Mouse (Mus musculus) myocyte (in vitro differentiated cells): ENCODE measurements around the gene Capn5. TPM values are rescaled to one million over a fixed set of nuclear protein-coding genes. Genes with fewer than 3 reads are reported as not detected.

Source experiments
- H3K27me3 ChIP-seq: one replicate; pipeline ENCODE4 v1.6.1; 2011; ENCODE audit not compliant: control insufficient read depth, insufficient read depth, insufficient read length
- H3K36me3 ChIP-seq: one replicate; pipeline ENCODE4 v1.6.1; 2011; ENCODE audit not compliant: control insufficient read depth, insufficient read depth
- H3K4me2 ChIP-seq: one replicate; pipeline ENCODE4 v1.6.1; 2011; ENCODE audit warnings: low read depth, control low read depth
- H3K4me3 ChIP-seq: one replicate; pipeline ENCODE4 v1.5.1; 2011; ENCODE audit warnings: mild to moderate bottlenecking, control low read depth, moderate library complexity
- H3K79me2 ChIP-seq: one replicate; pipeline ENCODE4 v1.6.1; 2011; ENCODE audit not compliant: control insufficient read depth, insufficient read depth
- H3ac ChIP-seq: one replicate; pipeline ENCODE4 v1.6.1; 2011; ENCODE audit not compliant: control insufficient read depth, insufficient read length
- CEBPB ChIP-seq: IDR thresholded peaks from 2 replicates; pipeline ENCODE4 v1.6.1; 2011; ENCODE audit warnings: mild to moderate bottlenecking, moderate library complexity; ENCODE audit not compliant: poor library complexity, insufficient read depth, severe bottlenecking
- E2F4 ChIP-seq: IDR thresholded peaks from one replicate; pipeline ENCODE4 v1.6.1; 2011; ENCODE audit warnings: mild to moderate bottlenecking, control low read depth, moderate library complexity; ENCODE audit not compliant: insufficient read depth
- MAX ChIP-seq: IDR thresholded peaks from one replicate; pipeline ENCODE4 v1.6.1; 2011; ENCODE audit warnings: low read depth, mild to moderate bottlenecking, control low read depth
- MYOD1 ChIP-seq, 3 experiments: IDR thresholded peaks; one replicate each; pipeline ENCODE4 v1.6.1; 2011; ENCODE audit warnings: control low read depth in 2 of 3, low read depth in 2 of 3, mild to moderate bottlenecking in 2 of 3, moderate library complexity in 1 of 3; ENCODE audit not compliant: insufficient read length in 2 of 3, control insufficient read depth in 1 of 3
- MYOG ChIP-seq, 3 experiments: IDR thresholded peaks; one replicate each; pipeline ENCODE4 v1.6.1; 2011; ENCODE audit warnings: control low read depth in 2 of 3, low read depth in 2 of 3, mild to moderate bottlenecking in 2 of 3; ENCODE audit not compliant: insufficient read length in 2 of 3, control insufficient read depth in 1 of 3, insufficient read depth in 1 of 3
- POLR2A ChIP-seq: IDR thresholded peaks from one replicate; pipeline ENCODE4 v1.6.1; 2011; ENCODE audit warnings: low read depth, mild to moderate bottlenecking, control low read depth, moderate library complexity; ENCODE audit not compliant: insufficient read length
- POLR2AphosphoS2 ChIP-seq: IDR thresholded peaks from one replicate; pipeline ENCODE4 v1.6.1; 2011; ENCODE audit warnings: low read depth, control low read depth; ENCODE audit not compliant: insufficient read length
- REST ChIP-seq: IDR thresholded peaks from one replicate; pipeline ENCODE4 v1.6.1; 2011; ENCODE audit warnings: mild to moderate bottlenecking, control low read depth, moderate library complexity; ENCODE audit not compliant: insufficient read depth, insufficient read length
- SRF ChIP-seq: IDR thresholded peaks from one replicate; pipeline ENCODE4 v1.6.1; 2011; ENCODE audit warnings: low read depth; ENCODE audit not compliant: control insufficient read depth, insufficient read length
- TCF12 ChIP-seq: IDR thresholded peaks from one replicate; pipeline ENCODE4 v1.6.1; 2011; ENCODE audit warnings: mild to moderate bottlenecking, control low read depth; ENCODE audit not compliant: poor library complexity, insufficient read depth, severe bottlenecking
- TCF3 ChIP-seq: IDR thresholded peaks from one replicate; pipeline ENCODE4 v1.6.1; 2011; ENCODE audit warnings: low read depth, control low read depth; ENCODE audit not compliant: insufficient read length
- USF1 ChIP-seq: IDR thresholded peaks from one replicate; pipeline ENCODE4 v1.6.1; 2011; ENCODE audit warnings: low read depth, mild to moderate bottlenecking, control low read depth, moderate library complexity
- polyA plus RNA-seq: library from polyadenylated mRNA; unstranded; fragments of >200 nt; fragmentation: generic; extraction: Trizol; gene quantifications from one replicate; pipeline ENCODE4 v1.2.1, GENCODE M21; 2012; ENCODE audit warnings: missing spikeins

Gene Capn5
- 6.2 TPM for polyA plus RNA-seq

DNA sequence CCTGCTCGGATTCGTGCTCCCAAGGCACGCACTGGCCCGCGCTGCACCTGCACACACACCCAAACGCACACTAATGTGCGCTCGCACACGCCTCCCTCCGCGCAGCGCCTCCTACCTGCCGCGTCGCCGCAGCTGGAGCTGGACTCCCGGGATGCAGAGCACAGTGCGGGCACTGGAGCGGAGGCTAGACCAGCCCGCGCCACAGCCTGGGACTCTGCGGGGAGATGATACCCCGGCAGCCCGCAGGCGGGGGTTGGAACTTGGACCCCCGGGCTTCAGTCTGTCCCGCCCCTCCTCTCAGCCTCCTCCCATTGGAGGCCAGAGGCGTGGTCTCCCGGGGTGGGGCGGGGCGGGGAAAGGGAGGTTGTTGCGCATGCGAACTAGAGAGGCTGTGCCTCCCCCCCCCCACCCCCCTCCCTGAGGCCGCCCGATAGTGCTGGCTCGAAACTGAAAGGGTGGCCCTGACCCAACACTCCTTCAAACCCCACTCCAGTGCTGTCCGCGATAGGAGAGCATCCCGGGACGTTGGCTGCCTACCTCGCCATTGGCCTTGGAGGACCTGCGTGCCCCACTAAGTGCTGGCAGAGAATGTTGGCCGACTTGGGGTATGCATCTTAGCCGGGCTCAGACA, at the start of gene Capn5:
Gene Capn5, minus strand, starts transcription at position 346 of the 631 bp plus-strand sequence.
- Histone ChIP-seq H3ac (peak within 1 kb of the TSS; percentile 69), H3K4me2 (peak within 1 kb of the TSS; percentile 67), H3K79me2 (no peaks in the 10 kb centered on the region), H3K4me3 (peak within 1 kb of the TSS; percentile 37), H3K36me3 (no peaks in the 10 kb centered on the region), H3K27me3 (no peaks in the 10 kb centered on the region)
- no peak for TF ChIP-seq MYOG (IDR thresholded peaks at IDR 0.05; ENCODE audit: control insufficient read depth in 1 of 3, insufficient read depth in 1 of 3, insufficient read length in 2 of 3, low read depth in 2 of 3)
- TF ChIP-seq POLR2AphosphoS2: peak; percentile 25
- TF ChIP-seq POLR2A: peak; percentile 20

DNA sequence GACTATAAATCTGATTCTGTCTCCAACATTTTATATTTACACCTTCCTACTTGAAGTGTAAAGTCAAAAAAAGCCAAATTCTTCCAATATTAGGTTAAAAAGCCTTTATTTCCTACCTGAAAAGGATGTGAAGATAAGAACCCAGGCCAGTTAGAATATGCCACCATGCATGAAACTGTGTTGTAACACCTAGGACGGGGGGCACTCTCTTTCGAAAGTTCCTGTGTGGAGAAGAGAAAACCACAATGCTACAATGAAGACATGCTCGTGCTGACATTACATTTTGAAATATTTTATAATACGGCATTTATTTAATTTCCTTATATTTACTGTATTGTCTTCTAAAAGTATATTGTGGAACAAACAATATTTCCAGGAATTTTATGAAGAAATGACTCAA, 45.7 kb upstream of the Capn5 start:
- Histone ChIP-seq H3K36me3 (no peaks in the 10 kb centered on the region), H3K27me3 (no peaks in the 10 kb centered on the region), H3K4me3 (no peak overlapping the region), H3ac (no peak overlapping the region), H3K79me2 (no peaks in the 10 kb centered on the region), H3K4me2 (no peak overlapping the region)
- no peak for TF ChIP-seq SRF
- TF ChIP-seq POLR2A: no peak
- TF ChIP-seq USF1: no peak
- no peak for TF ChIP-seq TCF12
- TF ChIP-seq TCF3: no peak
- no peak for TF ChIP-seq CEBPB
- no peak for TF ChIP-seq MAX
- no peak for TF ChIP-seq E2F4
- no peak for TF ChIP-seq MYOD1 (IDR thresholded peaks at IDR 0.05; ENCODE audit: control insufficient read depth in 1 of 3, insufficient read length in 2 of 3, low read depth in 2 of 3)
- TF ChIP-seq MYOG (IDR thresholded peaks at IDR 0.05; ENCODE audit: control insufficient read depth in 1 of 3, insufficient read depth in 1 of 3, insufficient read length in 2 of 3, low read depth in 2 of 3): no peak

DNA sequence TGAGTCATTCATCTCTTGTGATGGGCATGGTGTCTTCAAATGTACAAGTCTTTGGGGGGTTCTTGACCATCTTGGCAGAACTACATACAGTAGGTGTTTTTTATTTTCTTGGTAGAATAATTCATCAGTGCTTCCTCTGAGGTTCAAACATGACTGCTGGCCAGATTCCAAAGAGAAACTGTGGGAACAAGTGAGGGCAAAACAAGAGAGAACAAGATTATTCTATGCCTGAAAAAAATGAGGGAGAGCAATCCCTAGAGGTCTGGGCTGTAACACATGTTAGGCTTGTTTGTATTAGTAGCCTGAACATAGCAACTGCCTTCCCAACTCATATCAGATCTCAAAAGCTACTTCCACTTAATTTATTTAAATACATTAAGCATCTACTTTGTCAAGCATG, 38.6 kb upstream of the Capn5 start:
- H3K27me3 ChIP-seq: no peaks in the 10 kb centered on the region
- TF ChIP-seq TCF12: no peak
- no peak for TF ChIP-seq MYOG (IDR thresholded peaks at IDR 0.05; ENCODE audit: control insufficient read depth in 1 of 3, insufficient read depth in 1 of 3, insufficient read length in 2 of 3, low read depth in 2 of 3)
- no peak for TF ChIP-seq MYOD1 (IDR thresholded peaks at IDR 0.05; ENCODE audit: control insufficient read depth in 1 of 3, insufficient read length in 2 of 3, low read depth in 2 of 3)
- TF ChIP-seq E2F4: no peak
- TF ChIP-seq POLR2AphosphoS2: no peak
- no peak for TF ChIP-seq REST
- TF ChIP-seq CEBPB: no peak
- no peak for TF ChIP-seq MAX
- TF ChIP-seq USF1: no peak
- no peak for TF ChIP-seq POLR2A
- no peaks in the 10 kb centered on the region for H3K36me3 ChIP-seq
- no peaks in the 10 kb centered on the region for H3K79me2 ChIP-seq
- no peak overlapping the region for H3ac ChIP-seq
- no peak overlapping the region for H3K4me2 ChIP-seq
- H3K4me3 ChIP-seq: no peak overlapping the region

DNA sequence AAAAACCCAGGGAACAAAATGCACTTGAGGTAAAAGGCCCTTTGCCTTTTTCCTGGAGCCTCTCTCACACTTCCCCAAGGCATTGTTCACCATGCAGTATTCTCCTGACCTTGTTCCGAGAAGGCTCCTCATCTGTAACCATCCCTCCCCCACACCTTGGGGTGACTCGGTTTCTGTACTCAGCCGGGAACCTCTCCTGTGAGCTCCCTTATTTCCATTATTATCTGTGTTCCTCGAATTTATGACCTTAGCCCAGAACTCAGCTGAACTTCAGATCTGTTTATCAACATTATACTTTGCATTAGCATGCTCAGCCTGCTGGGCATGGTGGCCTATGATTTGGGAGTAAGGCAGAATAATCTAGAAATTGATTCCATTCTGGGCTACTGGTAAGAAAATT, 24.9 kb upstream of the Capn5 start:
- Histone ChIP-seq H3K27me3 (no peaks in the 10 kb centered on the region), H3ac (no peak overlapping the region), H3K79me2 (no peaks in the 10 kb centered on the region), H3K4me2 (no peak overlapping the region), H3K36me3 (no peaks in the 10 kb centered on the region), H3K4me3 (no peak overlapping the region)
- TF ChIP-seq POLR2A: no peak
- no peak for TF ChIP-seq SRF
- TF ChIP-seq MAX: no peak
- no peak for TF ChIP-seq TCF12
- TF ChIP-seq MYOG (IDR thresholded peaks at IDR 0.05; ENCODE audit: control insufficient read depth in 1 of 3, insufficient read depth in 1 of 3, insufficient read length in 2 of 3, low read depth in 2 of 3): no peak
- TF ChIP-seq MYOD1 (IDR thresholded peaks at IDR 0.05; ENCODE audit: control insufficient read depth in 1 of 3, insufficient read length in 2 of 3, low read depth in 2 of 3): no peak
- TF ChIP-seq REST: no peak

DNA sequence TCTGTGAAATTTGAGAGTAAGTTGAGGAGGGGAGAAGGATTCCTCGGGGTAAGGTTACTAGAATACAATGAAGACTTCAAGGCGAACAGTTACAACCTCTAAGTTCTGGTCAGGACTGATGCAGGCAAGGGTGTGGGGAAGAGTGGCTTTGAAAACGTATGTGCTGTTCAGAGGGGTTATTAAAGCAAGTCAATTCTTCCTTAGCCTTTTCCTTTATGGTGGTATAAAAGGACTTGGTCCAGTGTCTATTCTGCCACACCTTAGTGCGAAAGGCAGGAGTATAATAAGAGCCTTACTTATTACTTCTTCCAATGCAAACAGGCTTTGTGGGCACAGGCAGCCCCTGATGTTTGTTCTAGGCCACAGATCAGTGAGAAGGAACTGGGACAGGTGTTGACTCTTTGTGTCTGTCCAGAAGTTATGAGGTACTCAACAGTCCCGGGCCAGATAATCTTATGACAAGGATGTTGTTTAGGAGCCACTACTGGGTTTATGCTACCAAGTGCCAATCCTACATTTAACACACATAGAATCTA, 23.5 kb upstream of the Capn5 start:
- H3K4me3 ChIP-seq: no peak overlapping the region
- no peaks in the 10 kb centered on the region for H3K36me3 ChIP-seq
- TF ChIP-seq CEBPB: no peak
- TF ChIP-seq POLR2A: no peak
- TF ChIP-seq MYOG (IDR thresholded peaks at IDR 0.05; ENCODE audit: control insufficient read depth in 1 of 3, insufficient read depth in 1 of 3, insufficient read length in 2 of 3, low read depth in 2 of 3): no peak
- no peak for TF ChIP-seq MAX
- H3ac ChIP-seq: no peak overlapping the region
- H3K27me3 ChIP-seq: no peaks in the 10 kb centered on the region
- H3K4me2 ChIP-seq: no peak overlapping the region
- H3K79me2 ChIP-seq: no peaks in the 10 kb centered on the region
